Mouse (Mus musculus) bone marrow, adult 2 months (tissue): ENCODE results near the gene Gm20662.

Source experiments
- CTCF ChIP-seq: fragments of 200-500 bp; IDR thresholded peaks from 2 replicates; pipeline ENCODE4 v1.5.1; 2011; ENCODE audit warnings: low read length, control low read depth; ENCODE audit not compliant: control insufficient read depth, insufficient read depth
- POLR2A ChIP-seq: fragments of 200-500 bp; IDR thresholded peaks from 2 replicates; pipeline ENCODE4 v1.6.1; 2011; ENCODE audit warnings: low read depth, mild to moderate bottlenecking, control low read depth, low read length, borderline replicate concordance; ENCODE audit not compliant: control insufficient read depth

DNA sequence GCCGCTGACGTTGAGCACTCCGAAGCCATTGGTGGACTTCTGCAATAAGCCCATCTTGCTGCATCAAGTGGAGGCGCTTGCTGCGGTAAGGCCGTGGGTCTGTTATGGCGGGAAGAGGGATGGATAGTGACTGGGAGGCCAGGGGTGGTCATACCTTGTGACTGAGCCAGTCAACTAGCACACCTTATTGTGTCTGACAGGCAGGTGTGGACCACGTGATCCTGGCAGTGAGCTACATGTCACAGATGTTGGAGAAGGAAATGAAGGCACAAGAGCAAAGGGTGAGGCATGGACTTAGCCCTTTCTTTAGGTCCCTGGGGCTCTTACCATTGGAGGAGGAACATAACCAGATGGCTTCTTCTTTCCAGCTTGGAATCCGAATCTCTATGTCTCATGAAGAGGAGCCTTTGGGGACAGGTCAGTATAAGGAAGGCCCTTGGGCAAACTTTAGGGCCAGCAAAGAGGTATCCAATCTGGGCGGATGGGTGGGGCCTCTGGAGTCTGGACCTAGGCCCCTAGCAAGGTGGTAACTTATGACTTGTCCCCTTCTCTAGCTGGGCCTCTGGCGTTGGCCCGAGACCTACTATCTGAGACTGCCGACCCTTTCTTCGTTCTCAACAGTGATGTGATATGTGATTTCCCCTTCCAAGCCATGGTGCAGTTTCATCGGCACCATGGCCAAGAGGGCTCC lies 53.6 kb downstream of the Gm20662 start:
- TF ChIP-seq CTCF (no peak), POLR2A (no peak)
